In the genomic region with DNA sequence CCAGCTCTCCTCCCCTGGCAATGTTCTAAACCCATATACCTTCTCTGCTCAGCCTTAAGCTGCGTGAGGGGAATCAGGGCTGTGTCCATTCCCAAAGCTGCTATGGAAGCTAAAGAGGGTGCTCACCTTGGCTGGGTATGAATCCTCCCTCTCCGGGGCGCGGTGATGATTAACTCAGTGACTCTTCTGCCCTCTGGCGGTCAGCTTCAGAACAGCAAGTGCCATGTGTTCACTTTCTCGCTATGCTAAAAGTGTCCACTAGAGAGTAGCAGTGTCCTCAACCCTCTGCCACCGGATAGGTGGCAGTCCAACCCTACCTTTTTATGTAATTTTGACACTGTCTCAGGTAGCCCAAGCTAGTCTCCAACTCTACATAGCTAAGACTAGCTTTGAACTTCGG, we compare ENCODE assay signal across 8 mouse cellular contexts. TPM values are rescaled to one million over a fixed set of nuclear protein-coding genes. Genes with fewer than 3 reads are reported as not detected.
A peak's percentile ranks its signal among the peaks of the same experiment; 100 is the strongest.
DNase-seq lines count a peak whose midpoint lies in the region; ATAC-seq lines count a peak whose summit lies in the region.

No protein-coding gene starts in this region.

- no peak overlapping the region for H3K4me3 ChIP-seq in hindbrain, embryonic 16.5 days (ENCODE audit: low read length)

- H3K27me3 ChIP-seq in hindbrain, embryonic 16.5 days (replicated peaks; ENCODE audit: control insufficient read depth, insufficient read depth, low read length) = no peaks in the 10 kb centered on the region

- H3K4me2 ChIP-seq in hindbrain, embryonic 16.5 days (ENCODE audit: low read length) = peak overlapping the region; percentile 23; the same call in 1 of the 2 replicates

- H3K27ac ChIP-seq in hindbrain, embryonic 16.5 days (ENCODE audit: low read depth, low read length) = no peak overlapping the region

- no peaks in the 10 kb centered on the region for H3K36me3 ChIP-seq in hindbrain, embryonic 16.5 days (ENCODE audit: control insufficient read depth, insufficient read depth, low read length)

- 2% methylated on average over 8 of the region's 8 CpGs for WGBS in hindbrain, embryonic 16.5 days

- H3K4me1 ChIP-seq in hindbrain, embryonic 16.5 days (ENCODE audit: control insufficient read depth, insufficient read depth, low read depth, low read length) = no peaks in the 10 kb centered on the region

- peak; percentile 95 for DNase-seq in NIH3T3 (ENCODE audit: low read depth)
- DNase-seq in cerebellum, postnatal 10 days = peak; percentile 95 to 98
- peak; percentile 95 to 96 for DNase-seq in frontal cortex, postnatal 25 days (ENCODE audit: low spot score in 2 of 2)
- DNase-seq in left cerebral cortex, adult 11 months (ENCODE audit: low spot score) = peak; percentile 88
- peak; percentile 97 for DNase-seq in lung, postnatal 36 days
- peak; percentile 90 for DNase-seq in retina, postnatal 7 days (ENCODE audit: low read depth, low spot score)
- peak; percentile 77 for DNase-seq in urinary bladder, adult 2 months (ENCODE audit: low spot score)

- H3K9me3 ChIP-seq in hindbrain, embryonic 16.5 days (ENCODE audit: control insufficient read depth, low read length) = no peaks in the 10 kb centered on the region

- H3K9ac ChIP-seq in hindbrain, embryonic 16.5 days (ENCODE audit: low read depth, low read length) = no peak overlapping the region

- peak; percentile 81 for ATAC-seq in hindbrain, embryonic 16.5 days

RNA-seq across cellular contexts. Expression of gene Chst3, which starts 26.0 kb away (rescaled TPM):
- 1.7 and 1.9 TPM in 2 replicates for polyA plus RNA-seq in hindbrain, embryonic 16.5 days (2015; fragmentation: Nextera tagmentation; extraction: Ambion mirVana)
- 0.58 and 0.77 TPM in 2 replicates for polyA plus RNA-seq in urinary bladder, adult 2 months (2012; rRNA removed)

RNA-seq across cellular contexts. Expression of gene Psap, which starts 32.4 kb away (rescaled TPM):
- polyA plus RNA-seq in hindbrain, embryonic 16.5 days (2015; fragmentation: Nextera tagmentation; extraction: Ambion mirVana) = 218 and 239 TPM in 2 replicates
- polyA plus RNA-seq in urinary bladder, adult 2 months (2012; rRNA removed) = 1,531 and 1,599 TPM in 2 replicates
